Mouse (Mus musculus) embryonic facial prominence, embryonic 11.5 days (tissue): ENCODE data around the gene Nlrx1. TPM values are rescaled to one million over a fixed set of nuclear protein-coding genes. Genes with fewer than 3 reads are reported as not detected.
"Not testable (repeated sequence)": the region's sequence is repeated elsewhere in the genome, so short reads cannot be mapped to it uniquely, and the experiment has no call there.

Experiments
- ATAC-seq: fragments of 200-750 bp; cut with Nextera tagmentation; replicated peaks from 2 replicates; pipeline ENCODE4 v1.8.0; 2017; ENCODE audit warnings: low read depth; ENCODE audit not compliant: insufficient number of reproducible peaks, low FRiP score, low TSS enrichment
- DNase-seq: peaks from one replicate; pipeline ENCODE4 v3.0.0-alpha.2; 2015; ENCODE audit warnings: low spot score
- H3K27ac ChIP-seq: fragments of 300-500 bp; sonication (generic); replicated peaks from 2 replicates; pipeline ENCODE4 v1.5.1; 2014; ENCODE audit warnings: mild to moderate bottlenecking, low read depth, low read length, control low read depth
- H3K27me3 ChIP-seq: fragments of 300-500 bp; sonication (generic); 2 replicates; pipeline ENCODE4 v1.6.1; 2014; ENCODE audit warnings: mild to moderate bottlenecking, low read length, moderate library complexity, mixed read lengths; ENCODE audit not compliant: control insufficient read depth, insufficient read depth
- H3K36me3 ChIP-seq: fragments of 300-500 bp; sonication (generic); replicated peaks from 2 replicates; pipeline ENCODE4 v1.6.1; 2014; ENCODE audit warnings: low read depth, mild to moderate bottlenecking, low read length, moderate library complexity, mixed read lengths; ENCODE audit not compliant: control insufficient read depth, insufficient read depth
- H3K4me1 ChIP-seq: fragments of 300-500 bp; sonication (generic); 2 replicates; pipeline ENCODE4 v1.6.1; 2014; ENCODE audit warnings: low read length, mixed read lengths; ENCODE audit not compliant: control insufficient read depth, insufficient read depth
- H3K4me2 ChIP-seq: fragments of 300-500 bp; sonication (generic); 2 replicates; pipeline ENCODE4 v1.6.1; 2014; ENCODE audit warnings: low read depth, mild to moderate bottlenecking, control low read depth, low read length, moderate library complexity
- H3K4me3 ChIP-seq: fragments of 300-500 bp; sonication (generic); 2 replicates; pipeline ENCODE4 v1.5.1; 2014; ENCODE audit warnings: low read depth, low read length, control low read depth
- H3K9ac ChIP-seq: fragments of 300-500 bp; sonication (generic); replicated peaks from 2 replicates; pipeline ENCODE4 v1.6.1; 2014; ENCODE audit warnings: mild to moderate bottlenecking, control low read depth, low read length
- H3K9me3 ChIP-seq: fragments of 300-500 bp; sonication (generic); replicated peaks from 2 replicates; pipeline ENCODE4 v1.6.1; 2016; ENCODE audit warnings: mild to moderate bottlenecking, low read length, inconsistent platforms, mixed read lengths; ENCODE audit not compliant: control insufficient read depth
- WGBS: fragments of 180-500 bp; shearing (Covaris S2); extraction: QIAGEN DNeasy Blood & Tissue Kit; methylation state at CpG from one replicate; pipeline ENCODE4 v1.1.7; 2014; 5-methylcytosine and 5-hydroxymethylcytosine counted together
- polyA plus RNA-seq: library from polyadenylated mRNA; unstranded; fragments of >200 nt; fragmentation: Nextera tagmentation; extraction: Ambion mirVana; gene quantifications from 2 replicates; pipeline ENCODE4 v1.2.1, GENCODE M21; 2014

Gene Nlrx1
- polyA plus RNA-seq, 1 experiment from 2014 or later, result 2.6 TPM

GRCm38 (mm10) chr9:44309756-44310155 lies 41.4 kb upstream of the Nlrx1 start:
- no peaks in the 10 kb centered on the region for H3K4me1 ChIP-seq
- DNase-seq (no peak), ATAC-seq (no peak)
- WGBS, result 56% methylated on average over 3 of the region's 3 CpGs
- H3K36me3 ChIP-seq, result no peaks in the 10 kb centered on the region; the same call in 1 of the 2 replicates
- H3K4me3 ChIP-seq, result no peak overlapping the region
- no peak overlapping the region for H3K9ac ChIP-seq
- no peaks in the 10 kb centered on the region for H3K27me3 ChIP-seq
- no peak overlapping the region for H3K27ac ChIP-seq
- no peaks in the 10 kb centered on the region for H3K9me3 ChIP-seq
- H3K4me2 ChIP-seq, result no peak overlapping the region

DNA sequence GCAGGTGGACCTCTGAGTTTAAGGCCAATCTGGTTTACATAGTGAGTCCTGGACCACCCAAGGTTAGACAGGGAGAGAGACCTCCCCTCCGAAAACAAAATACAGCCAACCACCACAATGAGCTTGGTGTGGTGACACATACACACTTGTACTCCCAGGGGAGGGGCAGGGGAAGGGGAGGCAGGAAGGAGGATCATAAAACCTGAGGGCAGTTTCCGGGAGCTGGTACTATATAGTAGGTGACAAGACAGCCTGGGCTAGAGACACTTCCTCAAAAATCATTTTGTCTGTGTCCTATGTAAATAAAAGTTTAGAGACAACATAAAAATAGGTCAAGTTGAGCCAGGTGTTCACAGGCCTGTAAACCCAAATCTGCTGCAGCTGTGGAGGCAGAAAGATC lies 38.8 kb upstream of the Nlrx1 start:
- 85% methylated on average over 2 of the region's 2 CpGs for WGBS
- no peak overlapping the region for H3K4me3 ChIP-seq
- ATAC-seq (no peak), DNase-seq (no peak)
- H3K4me1 ChIP-seq, result no peaks in the 10 kb centered on the region; the same call in 1 of the 2 replicates
- no peak overlapping the region for H3K27ac ChIP-seq
- H3K27me3 ChIP-seq, result no peaks in the 10 kb centered on the region
- no peaks in the 10 kb centered on the region for H3K9me3 ChIP-seq
- H3K36me3 ChIP-seq, result no peaks in the 10 kb centered on the region
- H3K4me2 ChIP-seq, result no peak overlapping the region
- H3K9ac ChIP-seq, result no peak overlapping the region

- no peaks in the 10 kb centered on the region for H3K27me3 ChIP-seq
- 91% methylated on average over 6 of the region's 6 CpGs for WGBS
Measured at GRCm38 (mm10) chr9:44306532-44306931, 38.1 kb upstream of the Nlrx1 start.

DNA sequence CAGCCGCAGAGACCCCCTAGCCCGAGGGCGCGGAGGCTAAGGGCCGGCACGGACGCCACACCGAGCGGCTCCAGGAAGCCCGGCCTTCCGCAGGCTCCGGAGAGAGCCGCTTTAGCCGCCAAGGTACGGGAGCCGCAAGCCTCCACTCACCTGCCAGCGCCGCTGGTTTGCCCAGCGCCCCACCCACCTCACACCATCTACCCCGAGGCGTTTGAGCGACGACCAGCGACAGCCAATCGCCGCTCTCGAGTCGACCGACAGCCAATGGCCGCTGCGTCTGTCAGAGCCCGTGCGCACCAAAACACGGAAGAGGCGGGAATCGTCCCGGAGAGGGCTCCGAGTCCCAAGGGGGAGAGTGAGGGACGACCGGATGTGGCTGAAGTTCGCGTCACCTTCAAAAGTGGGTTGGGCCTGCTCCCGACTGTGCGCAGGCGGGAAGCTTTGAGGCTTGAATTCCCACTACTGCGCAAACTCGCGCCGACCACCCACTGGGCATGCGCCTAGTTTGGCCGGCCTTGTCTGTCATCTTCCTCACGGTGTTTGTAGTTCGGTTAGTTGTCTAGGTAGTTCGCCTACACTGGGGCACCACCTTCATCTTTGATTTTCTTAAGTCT lies 37.2 kb upstream of the Nlrx1 start, which contains the start of gene Hinfp:
Gene Hinfp (minus strand): TSS at position 206 of the 614 bp plus-strand sequence.
- Histone ChIP-seq H3K4me2 (peak within 1 kb of the TSS; percentile 72), H3K9ac (peak within 1 kb of the TSS; percentile 80), H3K4me1 (no peaks in the 10 kb centered on the region; the same call in 1 of the 2 replicates), H3K36me3 (no peaks in the 10 kb centered on the region), H3K4me3 (peak within 1 kb of the TSS; percentile 88), H3K27me3 (no peaks in the 10 kb centered on the region), H3K9me3 (no peaks in the 10 kb centered on the region), H3K27ac (0 out of 2 replicates have a peak within 1 kb of the TSS, but pooled peaks have one; percentile 13)
- DNase-seq (peak; percentile 100), ATAC-seq (peak; percentile 99)
- under 1% methylated on average over 49 of the region's 54 CpGs for WGBS

More at GRCm38 (mm10) chr9:44306532-44306931, 38.1 kb upstream of the Nlrx1 start:
- H3K9ac ChIP-seq, result no peak overlapping the region
- no peak overlapping the region for H3K27ac ChIP-seq
- H3K4me1 ChIP-seq, result no peaks in the 10 kb centered on the region; the same call in 1 of the 2 replicates
- no peak overlapping the region for H3K4me3 ChIP-seq
- H3K9me3 ChIP-seq, result no peaks in the 10 kb centered on the region
- H3K36me3 ChIP-seq, result no peaks in the 10 kb centered on the region
- DNase-seq (no peak), ATAC-seq (no peak)
- no peak overlapping the region for H3K4me2 ChIP-seq

DNA sequence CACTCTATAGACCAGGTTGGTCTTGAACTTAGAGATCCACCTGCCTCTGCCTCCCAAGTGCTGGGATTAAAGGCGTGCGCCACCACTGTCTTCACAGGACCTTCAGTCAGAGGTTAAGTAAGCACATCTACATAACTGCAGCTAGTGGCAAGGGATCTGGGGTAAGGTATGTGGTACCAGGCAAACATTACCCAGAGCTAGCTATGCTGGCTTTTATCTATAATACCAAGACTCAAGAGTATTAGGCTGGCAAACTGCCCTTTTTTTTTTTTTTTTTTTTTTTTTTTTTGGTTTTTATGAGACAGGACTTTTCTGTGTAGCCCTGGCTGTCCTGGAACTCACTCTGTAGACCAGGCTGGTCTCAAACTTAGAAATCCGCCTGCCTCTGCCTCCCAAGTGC lies 31.6 kb upstream of the Nlrx1 start:
- H3K4me1 ChIP-seq, H3K27me3 ChIP-seq, H3K27ac ChIP-seq, DNase-seq, H3K9me3 ChIP-seq, H3K9ac ChIP-seq, ATAC-seq, H3K4me3 ChIP-seq, H3K4me2 ChIP-seq: not testable (repeated sequence)
- 96% methylated on average over 3 of the region's 3 CpGs for WGBS
- peaks cover 18% of the 10 kb centered on the region for H3K36me3 ChIP-seq

- DNase-seq (peak; percentile 49), ATAC-seq (no peak)
- Histone ChIP-seq H3K27ac (no peak overlapping the region), H3K36me3 (peaks cover 13% of the 10 kb centered on the region), H3K4me2 (no peak overlapping the region), H3K27me3 (peaks cover 3% of the 10 kb centered on the region; the same call in 1 of the 2 replicates), H3K9ac (no peak overlapping the region), H3K9me3 (no peaks in the 10 kb centered on the region), H3K4me3 (no peak overlapping the region), H3K4me1 (no peaks in the 10 kb centered on the region; the same call in 1 of the 2 replicates)
- WGBS, result 66% methylated on average over 3 of the region's 3 CpGs
Measured at GRCm38 (mm10) chr9:44292490-44292889, 24.1 kb upstream of the Nlrx1 start.

DNA sequence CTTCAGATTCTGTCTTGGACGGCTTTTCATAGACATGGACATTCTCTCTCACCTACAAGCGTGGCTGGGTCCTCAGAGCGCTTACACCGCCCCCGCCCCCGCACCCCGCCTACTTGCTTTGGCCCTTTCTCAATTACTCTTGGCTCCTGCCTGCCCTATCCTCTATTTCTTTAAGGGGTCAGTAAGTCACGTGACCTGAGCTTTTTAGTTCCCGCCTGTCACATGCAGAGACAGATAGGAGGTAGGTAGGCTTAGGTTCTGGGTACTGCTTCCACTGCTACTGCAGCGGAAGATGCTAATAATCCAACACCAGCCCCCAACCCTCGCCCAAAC lies 20.5 kb upstream of the Nlrx1 start:
- Histone ChIP-seq H3K36me3 (no peaks in the 10 kb centered on the region), H3K4me2 (no peak overlapping the region; the same call in 1 of the 2 replicates), H3K4me3 (no peak overlapping the region), H3K4me1 (no peaks in the 10 kb centered on the region; the same call in 1 of the 2 replicates), H3K9me3 (no peaks in the 10 kb centered on the region), H3K9ac (peak overlapping the region; percentile 35; the same call in 1 of the 2 replicates), H3K27ac (no peak overlapping the region), H3K27me3 (peaks cover 7% of the 10 kb centered on the region)
- ATAC-seq, result no peak
- 6% methylated on average over 11 of the region's 11 CpGs for WGBS
- DNase-seq, result peak; percentile 19

GRCm38 (mm10) chr9:44288076-44288958 lies 19.9 kb upstream of the Nlrx1 start, which contains the start of gene Abcg4:
Gene Abcg4 (minus strand): TSS chr9:44288615.
- H3K4me1 ChIP-seq, result no peaks in the 10 kb centered on the region; the same call in 1 of the 2 replicates
- DNase-seq (peak; percentile 59), ATAC-seq (peak; percentile 77)
- H3K27me3 ChIP-seq, result peaks cover 7% of the 10 kb centered on the region
- 1% methylated on average over 38 of the region's 38 CpGs for WGBS
- H3K4me3 ChIP-seq, result peak within 1 kb of the TSS; percentile 58
- no peaks in the 10 kb centered on the region for H3K9me3 ChIP-seq
- H3K9ac ChIP-seq, result peak within 1 kb of the TSS; percentile 70
- H3K4me2 ChIP-seq, result peak within 1 kb of the TSS; percentile 97
- H3K27ac ChIP-seq, result no peak within 1 kb of the TSS
- no peaks in the 10 kb centered on the region for H3K36me3 ChIP-seq
